Mouse (Mus musculus) heart, postnatal 4 days (tissue): ENCODE data around the gene Hspbp1. TPM values are rescaled to one million over a fixed set of nuclear protein-coding genes. Genes with fewer than 3 reads are reported as not detected.
A peak's percentile ranks its signal among the peaks of the same experiment; 100 is the strongest.

Experiments used
- DNase-seq: peaks from one replicate; pipeline ENCODE4 v3.0.0; 2021
- total RNA-seq, 2 experiments: library from RNA; stranded (reverse); gene quantifications; 2 replicates each; pipeline ENCODE4 v1.2.3; 2021

Hspbp1 gene
- total RNA-seq, 2 experiments from 2014 or later = 51.5 to 54.7 TPM

DNA sequence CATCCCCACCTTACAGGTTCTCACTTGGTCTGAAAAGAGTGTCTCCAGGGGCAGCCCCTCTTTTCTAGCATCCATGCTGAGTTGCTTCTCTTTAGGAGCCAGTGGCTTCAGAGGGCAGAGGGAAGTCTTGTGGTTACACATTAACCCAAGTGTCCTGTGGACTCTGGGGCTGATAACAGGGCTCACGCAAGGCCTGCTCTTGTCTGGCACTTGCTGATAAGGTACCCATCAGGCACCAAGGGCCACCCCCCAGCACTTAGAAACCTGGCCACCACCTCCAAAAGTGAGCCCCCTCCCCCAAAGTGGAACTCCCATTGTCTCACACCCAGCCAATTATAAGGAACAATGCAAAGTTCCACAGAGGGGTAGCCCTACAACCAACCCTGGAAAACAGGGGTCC, 54.7 kb downstream of the Hspbp1 start:
- DNase-seq = no peak

DNA sequence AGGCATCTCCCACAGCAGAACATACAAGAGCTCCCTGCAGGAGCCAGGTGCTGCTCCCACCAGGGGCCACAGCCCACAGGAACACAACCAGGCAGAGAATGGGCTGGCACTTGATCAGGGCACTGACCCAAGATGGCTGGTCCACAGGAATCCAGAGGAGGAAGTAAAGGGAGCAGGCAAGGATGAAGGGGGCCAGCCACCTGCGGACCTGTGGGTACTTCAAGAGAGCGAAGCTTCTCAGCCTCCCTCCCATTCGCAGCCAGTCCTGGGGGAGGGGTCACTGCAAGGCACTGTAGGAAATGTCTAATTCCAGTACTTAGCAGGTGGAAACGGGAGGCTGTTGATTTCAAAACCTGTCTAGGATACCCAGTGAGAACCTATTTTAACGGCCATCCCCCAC, 55.3 kb downstream of the Hspbp1 start:
- no peak for DNase-seq

DNA sequence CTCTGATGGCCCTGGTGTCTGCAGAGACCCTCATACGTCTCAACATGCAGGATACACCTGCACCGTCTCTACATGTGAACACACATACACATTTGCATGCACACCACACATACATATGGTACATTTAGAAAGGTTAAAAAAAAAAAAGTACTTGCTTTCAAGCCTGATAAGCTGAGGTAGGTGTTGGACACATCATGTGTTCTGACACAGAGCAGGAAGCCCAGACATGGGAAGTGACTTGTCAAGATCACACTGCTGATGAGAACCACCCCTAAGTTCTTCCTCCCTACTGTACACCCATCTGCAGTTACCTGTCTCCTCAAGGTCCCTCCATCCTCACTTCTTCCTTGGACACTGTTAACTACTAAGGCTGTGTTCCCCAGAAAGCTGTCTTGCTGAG, 58.9 kb downstream of the Hspbp1 start:
- DNase-seq = no peak

DNA sequence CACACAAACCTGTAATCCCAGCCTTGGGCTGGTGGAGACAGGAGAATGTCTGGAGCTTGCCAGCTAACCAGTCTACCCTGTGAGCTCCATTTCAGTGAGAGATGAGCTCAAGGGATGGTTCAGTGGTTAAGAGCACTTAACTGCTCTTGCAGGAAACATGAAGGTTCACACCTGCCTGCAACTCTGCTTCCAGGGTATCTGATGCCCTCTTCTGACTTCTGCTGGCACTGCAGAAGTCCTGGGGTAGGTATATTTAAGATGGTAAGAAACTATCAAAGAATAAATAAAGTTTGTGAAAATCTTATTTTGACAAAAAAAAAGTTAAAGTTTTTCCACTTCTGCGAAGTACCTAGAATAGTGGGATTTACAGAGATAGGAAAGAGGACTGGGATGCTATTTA, 60.5 kb downstream of the Hspbp1 start:
- no peak for DNase-seq

DNA sequence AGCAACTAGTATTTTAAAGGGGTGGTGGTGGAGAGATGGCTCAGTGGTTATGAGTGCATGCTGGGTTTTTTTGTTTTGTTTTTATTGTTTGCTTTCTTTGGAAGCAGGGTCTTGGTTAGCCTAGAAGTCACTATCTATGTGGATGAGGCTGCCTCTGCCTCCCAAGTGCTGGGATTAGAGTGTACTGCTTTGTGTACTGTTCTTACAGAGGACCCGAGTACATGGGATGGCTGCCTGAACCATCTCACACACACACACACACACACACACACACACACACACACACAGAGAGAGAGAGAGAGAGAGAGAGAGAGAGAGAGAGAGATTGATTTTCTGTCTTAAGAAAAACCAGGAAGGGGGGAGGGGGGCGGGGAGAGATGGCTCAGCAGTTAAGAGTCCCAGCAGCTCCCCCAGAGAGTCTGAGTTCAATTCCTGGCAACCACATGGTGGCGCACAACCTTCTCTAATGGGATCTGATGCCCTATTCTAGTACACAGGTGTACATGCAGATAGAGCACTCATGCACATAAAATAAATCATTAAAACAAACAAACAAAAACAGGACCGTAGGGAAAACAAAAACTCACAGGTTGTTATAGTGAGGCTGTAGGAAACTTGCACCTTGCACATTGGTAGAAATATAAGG, 61.2 kb downstream of the Hspbp1 start:
- DNase-seq = peak; percentile 51

DNA sequence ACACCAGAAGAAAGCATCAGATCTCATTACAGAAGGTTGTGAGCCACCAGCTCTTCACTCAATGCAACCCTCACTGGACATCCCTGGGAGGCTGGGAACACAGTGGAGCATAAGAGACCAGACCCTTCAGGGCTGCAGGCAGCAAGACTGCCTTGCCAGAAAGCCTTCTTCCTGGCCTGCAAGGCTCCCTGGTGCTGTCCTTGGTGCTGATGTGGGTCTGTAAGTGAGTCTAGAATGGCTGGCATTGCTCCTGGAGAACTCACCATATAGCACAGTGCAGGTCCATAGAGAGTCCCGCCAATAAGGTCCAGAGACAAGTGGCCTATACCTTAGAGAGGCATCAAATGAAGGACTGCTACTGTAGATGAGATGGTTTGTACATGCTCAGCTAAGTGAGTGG, 64.9 kb downstream of the Hspbp1 start:
- DNase-seq = peak; percentile 73

DNA sequence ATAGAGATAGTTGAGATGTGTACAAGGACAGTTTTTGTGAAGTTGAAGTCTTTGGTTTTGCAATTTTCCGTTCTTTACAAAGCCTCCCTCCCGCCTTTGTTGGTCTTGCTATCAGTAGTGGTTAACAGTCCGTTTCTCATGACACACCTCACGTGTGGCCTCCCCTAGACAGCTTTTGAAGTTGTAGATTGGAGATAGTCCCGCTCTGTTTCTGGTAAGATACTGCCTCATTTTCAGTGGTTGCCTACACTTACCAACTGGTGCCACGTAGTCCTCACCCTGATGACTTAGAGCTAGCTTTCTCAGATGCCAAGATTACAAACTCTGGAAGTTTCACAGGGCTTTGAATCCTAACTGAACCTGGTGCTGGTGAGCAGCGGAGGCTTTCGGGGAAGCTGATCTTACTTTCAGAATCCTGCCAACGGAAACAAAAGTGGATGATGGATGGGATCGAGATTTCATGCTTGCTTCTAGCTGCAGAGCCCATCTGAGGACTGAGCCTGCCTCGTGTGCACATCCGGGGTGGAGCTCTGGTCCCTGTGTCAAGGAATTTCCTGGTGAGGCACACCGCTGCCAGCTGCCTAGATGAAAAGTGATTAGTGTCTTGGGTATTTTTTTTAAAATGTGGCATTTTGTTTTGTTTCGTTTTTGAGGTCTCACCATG, 71.0 kb downstream of the Hspbp1 start:
- no peak for DNase-seq

DNA sequence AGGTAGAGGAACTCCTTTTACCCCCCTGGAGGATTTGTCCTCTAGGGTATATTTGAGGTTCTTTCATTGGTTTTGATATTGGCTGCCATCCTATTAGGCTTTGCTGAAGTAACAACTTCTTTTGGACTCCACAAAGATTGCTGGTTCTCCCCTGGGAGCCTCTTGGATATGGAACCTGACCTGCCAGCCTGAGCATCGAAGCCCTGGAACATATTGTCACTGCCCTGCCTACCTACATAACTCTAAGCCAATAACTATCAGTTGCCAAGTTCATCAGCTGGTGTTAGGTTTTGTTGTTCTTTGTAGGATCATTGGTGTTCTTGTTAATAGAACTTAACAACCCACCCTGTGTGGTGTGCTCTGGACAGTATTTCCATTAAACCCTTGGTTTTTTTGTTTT, 71.9 kb downstream of the Hspbp1 start:
- no peak for DNase-seq

DNA sequence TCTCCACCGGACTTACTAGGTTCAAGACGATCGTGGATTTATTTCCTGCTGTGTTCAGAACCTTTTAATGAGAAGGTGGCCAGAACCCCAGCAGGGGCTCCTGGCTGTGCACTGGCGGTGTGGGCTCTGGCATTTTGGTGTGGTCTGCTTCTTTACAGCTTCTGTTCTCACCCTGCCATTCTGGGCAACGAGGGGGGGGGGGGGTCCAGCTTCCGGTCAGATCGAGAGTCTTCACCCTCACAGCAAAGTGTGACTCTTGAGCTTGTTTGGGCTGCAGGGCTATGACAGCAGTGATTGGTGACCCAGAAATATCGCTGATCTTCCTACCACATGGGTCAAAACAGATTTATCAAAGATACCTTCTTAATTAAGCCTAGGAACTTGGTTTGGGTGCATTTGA, 72.5 kb downstream of the Hspbp1 start:
- no peak for DNase-seq

DNA sequence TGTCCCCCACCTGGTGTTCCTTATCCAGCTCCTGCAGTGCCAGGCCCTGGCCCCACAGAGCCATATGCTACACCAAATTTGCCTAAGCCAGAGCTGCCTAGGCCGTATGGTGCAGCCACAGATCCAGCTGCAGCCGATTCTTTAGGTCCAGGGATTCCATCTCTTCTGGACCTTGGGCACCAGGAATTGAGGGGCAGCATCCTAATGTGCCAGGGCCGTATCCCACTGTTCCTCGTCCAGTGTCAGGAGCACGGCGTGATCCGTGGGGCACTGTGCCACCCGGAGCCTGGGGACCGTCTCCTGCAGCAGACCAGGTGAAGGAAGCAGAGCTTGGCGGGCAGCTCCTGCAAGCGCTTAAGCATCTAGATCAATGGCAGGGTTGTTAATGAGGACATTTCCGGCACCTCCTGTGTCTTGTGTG, 72.9 kb downstream of the Hspbp1 start:
- no peak for DNase-seq

DNA sequence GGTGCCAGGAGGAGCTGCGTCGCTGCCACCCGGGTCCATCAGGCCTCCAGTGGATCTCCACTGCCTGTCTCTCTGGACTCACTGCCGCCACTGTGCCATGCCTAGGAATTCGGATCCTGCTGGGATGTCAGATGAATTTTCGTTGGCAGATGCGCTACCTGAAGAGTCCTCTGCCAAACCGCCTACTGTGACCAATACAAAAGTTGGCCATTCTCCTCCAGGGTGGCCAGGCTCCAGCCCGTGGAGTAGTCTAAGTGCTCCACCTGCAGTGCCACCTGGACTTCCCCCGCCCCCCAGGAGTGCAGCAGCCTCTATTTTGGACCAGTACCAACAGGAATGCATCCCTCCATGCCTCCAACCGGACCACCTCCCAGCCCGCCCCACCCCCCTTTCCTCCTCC, 73.4 kb downstream of the Hspbp1 start:
- no peak for DNase-seq

Other genes with a start within 250 kb of the Hspbp1 start
- 10 to 100 TPM; 30.4 to 36.4 TPM for gene Rdh13, start 239.4 kb downstream of the Hspbp1 start, total RNA-seq
- gene Eps8l1, start 224.4 kb downstream of the Hspbp1 start, total RNA-seq = 1 to 10 TPM; 1.6 to 2.7 TPM
- gene Ppp1r12c, start 183.4 kb downstream of the Hspbp1 start, total RNA-seq = 10 to 100 TPM; 89.8 to 92.3 TPM
- 10 to 100 TPM; 48.7 to 59.0 TPM for gene Tnnt1, start 168.7 kb downstream of the Hspbp1 start, total RNA-seq
- gene Tnni3, start 160.8 kb downstream of the Hspbp1 start, total RNA-seq = 1,000 to 10,000 TPM; 4,693 to 5,168 TPM
- gene Dnaaf3, start 152.6 kb downstream of the Hspbp1 start, total RNA-seq = under 1 TPM; 0.41 to 0.57 TPM
- gene Syt5, start 137.5 kb downstream of the Hspbp1 start, total RNA-seq = 1 to 10 TPM; 1.1 to 1.5 TPM
- not detected for gene Ptprh, start 81.0 kb downstream of the Hspbp1 start, total RNA-seq
- 1 to 10 TPM; 6.6 to 8.5 TPM for gene Tmem86b, start 53.6 kb downstream of the Hspbp1 start, total RNA-seq
- gene Ppp6r1, start 26.0 kb downstream of the Hspbp1 start, total RNA-seq = 10 to 100 TPM; 79.1 to 81.3 TPM
- gene Brsk1, start 5.5 kb upstream of the Hspbp1 start, total RNA-seq = 1 to 10 TPM; 4.1 to 5.9 TPM
- under 1 TPM in 1 of 2 experiments, not detected in 1; 0.12 TPM for gene Tmem150b, start 40.2 kb upstream of the Hspbp1 start, total RNA-seq
- gene Kmt5c, start 55.0 kb upstream of the Hspbp1 start, total RNA-seq = 10 to 100 TPM; 41.6 to 43.5 TPM
- 10 to 100 TPM; 11.7 to 16.9 TPM for gene Cox6b2, start 68.0 kb upstream of the Hspbp1 start, total RNA-seq
- not detected for gene Fam71e2, start 86.2 kb upstream of the Hspbp1 start, total RNA-seq
- under 1 TPM in 1 of 2 experiments, not detected in 1; 0.23 TPM for gene Il11, start 97.8 kb upstream of the Hspbp1 start, total RNA-seq
- gene Tmem190, start 97.9 kb upstream of the Hspbp1 start, total RNA-seq = not detected
- 1 to 10 TPM; 2.7 to 5.1 TPM for gene Tmem238, start 104.6 kb upstream of the Hspbp1 start, total RNA-seq
- gene Rpl28, start 107.8 kb upstream of the Hspbp1 start, total RNA-seq = 100 to 1,000 TPM; 726 to 732 TPM
- gene Ube2s, start 127.5 kb upstream of the Hspbp1 start, total RNA-seq = 100 to 1,000 TPM; 281 to 285 TPM
- gene Shisa7, start 159.6 kb upstream of the Hspbp1 start, total RNA-seq = under 1 TPM in 1 of 2 experiments, not detected in 1; 0.20 TPM
- gene Isoc2b, start 185.2 kb upstream of the Hspbp1 start, total RNA-seq = 1 to 10 TPM; 1.6 to 2.3 TPM
- gene Isoc2a, start 192.1 kb upstream of the Hspbp1 start, total RNA-seq = 10 to 100 TPM; 14.7 to 15.5 TPM
- gene Gm36210, start 221.4 kb upstream of the Hspbp1 start, total RNA-seq = not detected
- gene Zfp628, start 230.1 kb upstream of the Hspbp1 start, total RNA-seq = 10 to 100 TPM; 14.7 to 16.7 TPM
- 1 to 10 TPM; 3.9 to 6.2 TPM for gene Nat14, start 237.0 kb upstream of the Hspbp1 start, total RNA-seq
- 10 to 100 TPM in 1 of 2 experiments, 1 to 10 TPM in 1; 8.7 to 11.1 TPM for gene Ssc5d, start 240.7 kb upstream of the Hspbp1 start, total RNA-seq